Mouse (Mus musculus): ENCODE results near the gene Cux2.

- TF ChIP-seq POLR2A (IDR thresholded peaks at IDR 0.05; ENCODE audit: borderline replicate concordance, control insufficient read depth, low read depth, low read length) (no peak), CTCF (IDR thresholded peaks at IDR 0.05; ENCODE audit: control insufficient read depth, insufficient read depth, low read length) (no peak)
Observed at GRCm38 (mm10) chr5:121946657-121947245, 103.2 kb downstream of the Cux2 start.
